Mouse (Mus musculus) T-helper 1 cell (primary cell): ENCODE measurements around the gene Gcc2.
"Not testable (repeated sequence)": the region's sequence is repeated elsewhere in the genome, so short reads cannot be mapped to it uniquely, and the experiment has no call there.

Experiments used
- in situ Hi-C: fragments of 300-600 bp; cut with MboI, MseI; formaldehyde crosslinking; loops from one replicate; pipeline ENCODE4 v1.15.1; 2025; ENCODE audit warnings: high pct_unique_total_duplicates

Gene Gcc2

DNA sequence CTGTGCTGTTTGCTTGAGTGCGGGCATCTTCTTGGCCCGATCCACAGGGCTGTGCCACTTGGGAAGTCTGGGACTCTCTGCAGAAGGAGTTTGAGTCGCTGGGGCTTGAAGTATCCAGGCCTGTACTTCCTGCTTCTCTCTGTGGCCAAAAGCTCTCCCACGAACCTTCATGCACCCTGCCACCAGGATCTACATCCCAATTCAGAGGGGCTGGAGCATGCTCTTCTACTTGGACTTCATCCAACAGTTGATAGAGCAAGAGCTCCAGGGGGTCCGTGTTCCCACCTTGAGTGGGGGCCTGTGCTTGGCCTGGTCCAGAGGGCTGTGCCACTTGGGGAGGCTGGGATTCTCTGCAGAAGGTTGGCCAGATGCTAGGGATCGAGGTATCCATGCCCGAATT, 24.2 kb upstream of the Gcc2 start:
- in situ Hi-C loops, result not testable (repeated sequence)

DNA sequence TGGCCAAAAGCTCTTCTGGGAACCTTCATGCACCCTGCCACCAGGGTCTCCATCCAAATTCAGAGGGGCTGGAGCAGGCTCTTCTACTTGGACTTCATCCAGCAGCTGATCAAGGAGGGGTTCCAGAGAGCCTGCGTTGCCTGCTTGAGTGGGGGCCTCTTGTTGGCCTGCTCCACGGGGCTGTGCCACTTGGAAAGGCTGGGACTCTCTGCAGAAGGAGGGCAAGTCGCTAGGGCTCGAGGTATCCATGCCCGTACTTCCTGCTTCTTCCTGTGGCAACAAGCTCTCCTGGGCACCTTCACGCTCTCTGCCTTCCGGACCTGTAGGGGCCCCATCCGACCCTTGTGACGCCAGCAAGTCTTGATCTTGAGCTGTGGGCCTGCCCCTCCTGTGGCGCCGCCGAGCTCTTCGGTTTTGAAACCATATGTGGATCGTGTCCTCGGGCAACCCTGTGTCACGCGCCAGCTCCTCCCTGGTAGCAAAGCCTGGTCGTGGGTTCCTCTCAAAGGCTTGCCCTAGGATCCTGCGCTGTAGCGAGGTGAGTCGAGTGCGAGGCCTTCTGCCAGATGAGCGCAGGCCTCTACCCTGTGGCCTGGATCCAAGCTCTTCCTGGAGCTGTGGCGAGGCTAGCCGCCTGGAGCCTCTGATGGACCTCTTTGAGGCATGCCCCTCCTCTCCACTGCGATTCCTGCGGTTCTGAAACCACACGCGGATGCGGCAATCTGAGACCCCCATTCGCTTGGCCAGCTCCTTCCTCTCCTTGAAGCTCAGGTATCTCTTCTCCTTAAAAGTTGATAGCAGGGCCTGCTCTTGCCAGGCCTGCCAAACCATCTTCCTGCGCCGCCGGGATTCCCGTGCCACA, 23.3 kb upstream of the Gcc2 start:
- in situ Hi-C loops, result not testable (repeated sequence)

DNA sequence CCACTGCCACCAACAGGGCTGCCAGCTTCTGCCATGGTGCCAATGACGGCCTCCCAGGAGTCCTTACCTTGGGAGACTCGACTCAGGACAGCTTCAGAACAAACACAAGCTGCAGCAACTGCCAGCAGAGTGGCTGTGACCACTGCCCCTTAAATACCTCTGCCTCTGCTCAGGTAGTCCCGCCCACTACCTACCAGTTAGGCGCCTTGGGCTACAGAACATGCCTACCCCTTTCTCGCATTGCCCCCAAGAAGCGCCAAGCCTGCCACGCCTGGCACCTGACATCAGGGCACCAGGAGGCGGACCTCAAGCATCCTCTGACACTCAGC, 22.7 kb upstream of the Gcc2 start, which contains the start of gene Duxf3:
Duxf3 (minus strand) TSS at position 35 of the 329 bp plus-strand sequence.
- in situ Hi-C loops, result not testable (repeated sequence)

DNA sequence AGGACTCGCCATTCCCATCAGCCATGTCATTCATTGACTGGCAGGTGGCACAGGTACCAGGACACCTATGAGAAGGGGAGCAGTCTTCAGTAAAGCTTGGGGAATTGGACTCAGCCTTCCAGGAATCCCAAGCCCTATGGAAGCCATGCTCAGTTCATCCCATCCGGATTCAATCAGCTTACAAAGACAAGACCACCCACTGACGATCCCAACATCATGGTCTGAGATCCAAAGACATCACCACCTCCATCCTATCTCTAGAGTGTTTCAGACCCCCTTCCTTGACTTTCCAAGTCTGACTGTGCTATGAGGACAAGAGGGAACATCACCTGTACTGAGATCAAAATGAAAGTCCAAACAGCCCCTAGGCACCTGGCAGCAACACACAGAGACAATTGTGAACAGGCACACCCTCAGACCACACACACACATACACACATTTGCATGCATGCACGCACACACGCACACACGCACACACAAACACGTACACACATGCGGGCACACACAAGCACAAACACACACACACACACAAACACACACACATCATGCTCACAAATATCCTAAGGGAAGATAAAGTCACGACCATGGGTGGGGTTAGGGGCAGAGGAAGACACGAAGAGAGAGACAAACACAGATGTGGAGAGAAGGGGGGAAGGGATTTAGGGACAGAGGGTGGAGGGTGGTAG, 22.1 kb upstream of the Gcc2 start:
- in situ Hi-C loops, result not testable (repeated sequence)

DNA sequence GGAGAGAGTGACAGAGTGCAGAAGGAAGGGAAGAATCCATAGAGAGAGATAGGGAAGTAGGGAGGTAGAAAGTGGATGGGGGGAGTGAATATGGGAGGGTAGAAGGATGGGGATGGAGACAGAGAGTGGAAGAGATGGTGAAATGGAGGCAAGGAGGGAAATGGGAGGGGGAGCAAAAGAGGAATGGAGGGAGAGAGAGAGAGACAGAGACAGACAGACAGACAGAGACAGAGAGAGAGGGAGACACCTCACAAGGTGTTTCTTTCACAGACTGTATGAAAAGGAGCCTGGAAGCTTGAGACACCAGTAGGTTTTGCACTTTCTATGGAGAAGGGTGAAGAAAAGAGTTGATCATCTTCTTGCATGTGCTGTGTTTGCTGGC, 21.6 kb upstream of the Gcc2 start:
- in situ Hi-C loops, result not testable (repeated sequence)

DNA sequence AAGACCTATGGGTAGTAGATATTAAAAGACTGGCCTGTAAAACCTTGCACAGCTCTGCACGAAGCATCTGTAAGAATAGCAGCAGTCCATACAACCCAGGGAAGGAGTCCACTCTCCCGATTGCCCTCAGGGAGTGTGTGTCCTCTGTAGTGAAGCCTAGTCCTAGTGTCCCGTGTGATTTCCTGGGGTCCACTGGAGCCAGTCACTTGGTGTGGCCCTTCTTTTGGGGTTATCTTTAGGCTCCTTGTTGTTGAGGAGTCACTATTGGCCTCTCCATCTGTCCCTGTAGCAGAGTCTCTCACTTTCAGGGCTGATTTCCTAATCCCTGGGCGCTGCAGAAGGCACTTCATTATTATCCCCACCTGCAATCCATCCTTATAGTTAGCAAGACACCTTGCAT, 20.3 kb upstream of the Gcc2 start:
- in situ Hi-C loops, result not testable (repeated sequence)

DNA sequence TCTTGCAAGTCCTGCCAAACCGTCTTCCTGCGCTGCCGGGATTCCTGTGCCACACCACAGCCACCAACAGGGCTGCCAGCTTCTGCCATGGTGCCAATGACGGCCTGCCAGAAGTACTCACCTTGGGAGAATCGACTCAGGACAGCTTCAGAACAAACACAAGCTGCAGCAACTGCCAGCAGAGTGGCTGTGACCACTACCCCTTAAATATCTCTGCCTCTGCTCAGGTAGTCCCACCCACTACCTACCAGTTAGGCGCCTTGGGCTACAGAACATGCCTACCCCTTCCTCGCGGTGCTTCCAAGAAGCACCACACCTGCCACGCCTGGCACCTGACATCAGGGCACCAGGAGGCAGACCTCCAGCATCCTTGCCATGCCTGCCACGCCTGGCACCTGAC, 18.7 kb upstream of the Gcc2 start, which contains the start of gene Gm4981:
Gm4981 (minus strand) TSS at position 89 of the 400 bp plus-strand sequence.
- in situ Hi-C loops, result no loop called here

DNA sequence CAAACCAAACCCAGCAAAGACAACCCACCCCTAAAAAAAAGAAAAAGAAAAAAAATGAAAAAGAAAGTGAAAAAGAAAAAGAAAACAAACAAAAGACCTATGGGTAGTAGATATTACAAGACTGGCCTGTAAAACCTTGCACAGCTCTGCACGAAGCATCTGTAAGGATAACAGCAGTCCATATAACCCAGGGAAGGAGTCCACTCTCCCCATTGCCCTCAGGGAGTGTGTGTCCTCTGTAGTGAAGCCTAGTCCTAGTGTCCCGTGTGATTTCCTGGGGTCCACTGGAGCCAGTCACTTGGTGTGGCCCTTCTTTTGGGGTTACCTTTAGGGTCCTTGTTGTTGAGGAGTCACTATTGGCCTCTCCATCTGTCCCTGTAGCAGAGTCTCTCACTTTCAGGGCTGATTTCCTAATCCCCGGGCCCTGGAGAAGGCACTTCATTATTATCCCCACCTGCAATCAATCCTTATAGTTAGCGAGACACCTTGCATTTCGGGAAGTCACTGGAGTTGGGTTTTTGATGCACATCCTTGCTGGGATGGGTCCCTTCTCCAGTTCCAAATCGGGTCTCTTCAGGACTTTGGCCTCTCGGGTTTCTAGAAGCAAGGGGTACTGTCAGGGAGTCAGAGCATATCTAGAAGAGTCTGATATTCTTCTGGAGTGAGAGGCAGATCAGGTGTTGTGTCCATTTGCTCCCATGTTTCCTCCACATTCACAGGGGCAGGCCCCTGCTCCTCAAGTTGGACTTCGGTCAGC, 16.1 kb upstream of the Gcc2 start:
- in situ Hi-C loops, result not testable (repeated sequence)

DNA sequence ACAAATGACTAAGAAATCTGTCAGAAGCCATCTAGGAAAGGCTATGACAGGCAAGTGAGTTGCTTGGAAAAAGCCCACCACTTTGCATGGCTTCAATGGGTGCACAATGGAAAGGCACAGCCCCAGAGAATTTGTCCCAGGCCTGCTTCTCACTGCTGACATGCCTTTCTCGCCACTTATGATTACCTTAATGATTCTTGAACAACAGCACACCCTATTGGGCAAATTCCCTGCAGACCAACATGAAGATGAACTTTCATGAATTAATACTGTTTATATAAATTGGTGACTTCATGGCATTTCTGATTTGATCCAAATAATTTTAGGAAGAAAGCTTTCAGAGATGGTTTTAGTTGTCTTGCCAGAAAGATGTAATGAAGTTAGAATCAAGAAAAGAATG, 5.8 kb upstream of the Gcc2 start:
- in situ Hi-C loops, result no loop called here

DNA sequence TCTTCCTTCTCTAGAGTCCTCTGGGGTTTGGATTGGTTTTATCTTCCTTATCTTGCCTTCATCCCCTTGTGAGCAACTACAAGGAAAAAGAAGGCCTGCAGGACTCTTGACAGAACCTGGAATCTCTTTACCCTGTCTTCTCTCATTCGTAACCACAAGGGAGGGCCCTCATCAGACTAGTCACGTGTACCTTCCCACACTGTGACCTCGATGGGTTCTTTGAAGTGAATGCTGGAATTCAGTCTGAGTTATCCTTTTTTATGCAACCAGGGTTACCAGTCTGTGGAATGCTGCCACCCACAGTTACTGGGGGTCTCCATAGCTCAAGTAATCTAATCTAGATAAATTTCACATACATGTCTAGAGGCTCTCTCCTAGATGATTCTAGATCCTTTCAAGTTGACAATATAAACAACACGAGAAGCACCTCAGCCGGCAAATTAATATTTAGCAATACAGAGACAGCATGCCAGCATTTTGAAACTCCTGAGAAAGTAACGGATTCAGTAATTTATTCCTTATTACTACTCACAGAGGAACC, 592 bp upstream of the Gcc2 start:
- in situ Hi-C loops, result no loop called here

DNA sequence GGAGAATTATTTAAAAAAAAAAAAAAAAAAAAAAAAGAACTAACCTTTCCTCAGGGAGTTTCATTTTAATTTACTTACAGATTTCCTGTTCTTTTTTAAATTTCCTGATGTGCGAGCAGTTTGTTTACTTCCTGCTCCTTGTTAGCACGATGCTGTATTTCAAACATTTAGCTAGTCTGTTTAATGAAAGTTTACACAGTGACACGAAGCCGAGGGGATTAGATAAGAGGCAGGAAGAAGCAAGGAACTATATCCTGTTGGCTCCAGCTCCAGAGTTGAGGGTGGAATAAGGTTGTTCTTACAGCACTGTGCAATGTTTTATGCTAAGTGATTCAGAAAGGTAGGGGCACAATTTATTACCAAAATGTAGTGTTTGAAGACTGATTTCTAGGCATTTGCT, 657 bp downstream of the Gcc2 start:
- in situ Hi-C loops, result no loop called here

DNA sequence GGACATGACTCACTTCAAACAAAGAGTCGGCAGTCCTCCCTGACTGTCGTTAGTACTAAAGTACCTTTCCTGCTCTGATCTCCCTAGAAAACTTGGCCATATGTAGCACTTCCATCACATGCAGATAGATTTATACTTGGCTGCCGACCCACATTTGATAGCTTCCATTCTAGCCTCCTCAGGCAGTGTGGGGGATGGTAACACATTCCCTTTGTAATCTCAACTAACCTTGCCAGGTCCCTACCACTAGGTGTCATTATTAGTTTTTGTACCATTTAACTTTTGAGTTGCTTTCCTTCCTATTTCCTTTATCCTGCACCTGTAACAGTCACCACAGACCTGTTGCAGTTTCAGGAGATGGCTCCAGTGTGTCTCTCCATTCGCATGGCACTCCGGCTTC, 3.2 kb downstream of the Gcc2 start:
- in situ Hi-C loops, result no loop called here

DNA sequence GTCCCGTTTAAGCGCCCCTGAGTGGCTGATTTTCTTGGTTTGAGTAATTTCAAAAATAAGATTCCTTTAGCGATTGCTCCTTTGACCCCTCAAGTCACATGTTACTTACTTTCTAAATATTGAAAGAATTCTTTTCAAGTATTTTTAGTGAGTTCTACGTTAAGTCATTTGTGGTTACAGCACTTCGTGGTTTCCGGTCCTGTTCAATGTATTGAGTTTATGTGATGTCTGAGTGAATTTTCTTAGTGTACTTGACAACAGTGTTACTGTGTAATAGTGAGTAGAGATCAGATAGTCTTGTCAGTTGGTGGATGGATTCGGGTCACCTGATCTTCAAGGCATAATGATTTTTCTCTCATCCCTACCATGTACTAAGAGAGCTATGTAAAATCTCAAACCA, 26.9 kb downstream of the Gcc2 start:
- in situ Hi-C loops, result no loop called here

DNA sequence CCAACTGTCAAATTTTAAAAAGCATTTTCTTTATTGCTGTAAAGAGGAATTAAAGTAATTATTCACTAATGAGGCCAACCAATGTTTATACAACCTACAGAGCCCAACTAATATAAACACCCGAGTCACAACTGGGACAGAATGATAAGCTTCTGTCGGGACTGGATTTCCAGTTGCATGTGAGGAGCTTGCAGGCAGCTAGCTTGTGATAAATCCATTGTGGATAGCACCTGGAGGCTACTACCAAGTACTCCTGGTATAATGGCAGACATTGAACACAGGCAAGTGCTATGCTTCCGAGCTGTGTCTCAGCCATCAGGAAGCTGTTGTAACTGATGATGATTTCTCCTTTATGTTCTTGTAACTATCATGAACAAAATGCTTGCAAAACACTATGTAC, 35.4 kb downstream of the Gcc2 start:
- in situ Hi-C loops, result no loop called here

DNA sequence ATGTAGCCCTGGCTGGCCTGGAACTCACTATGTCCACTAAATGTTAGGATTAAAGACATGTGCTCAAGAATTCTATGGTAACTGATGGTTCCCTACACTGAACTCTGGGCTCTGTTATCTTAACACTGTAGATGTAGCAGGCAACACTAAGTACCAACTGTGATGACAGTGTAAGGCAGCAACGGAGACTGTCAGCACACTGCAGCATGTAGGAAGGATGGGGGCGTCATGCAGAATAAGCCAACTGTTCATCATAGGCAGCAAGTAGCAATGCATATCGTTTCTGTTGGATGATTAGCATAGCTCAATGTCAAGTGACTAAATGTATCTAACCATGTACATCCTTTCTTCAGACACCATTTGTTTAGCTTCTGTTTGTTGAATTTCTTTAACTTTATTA, 38.9 kb downstream of the Gcc2 start:
- in situ Hi-C loops, result no loop called here

DNA sequence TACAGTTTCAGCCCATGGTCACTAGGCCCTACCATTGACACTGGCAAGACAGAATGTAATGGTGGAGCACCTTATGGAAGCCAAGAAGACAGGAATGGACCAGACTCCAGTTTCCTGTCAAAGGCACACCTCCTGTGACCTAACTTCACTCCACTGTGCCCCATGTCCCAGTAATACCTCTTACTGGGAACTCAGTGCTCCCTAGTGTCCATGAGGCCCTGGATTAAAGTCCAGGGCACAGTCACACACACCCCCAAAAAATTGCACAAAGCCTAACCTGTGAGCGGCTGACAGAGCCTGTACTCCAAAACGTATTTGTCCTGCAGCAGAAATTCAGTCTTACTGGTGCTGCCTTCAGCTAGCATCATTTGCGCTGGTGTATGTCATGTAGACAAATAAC, 40.3 kb downstream of the Gcc2 start:
- in situ Hi-C loops, result no loop called here

DNA sequence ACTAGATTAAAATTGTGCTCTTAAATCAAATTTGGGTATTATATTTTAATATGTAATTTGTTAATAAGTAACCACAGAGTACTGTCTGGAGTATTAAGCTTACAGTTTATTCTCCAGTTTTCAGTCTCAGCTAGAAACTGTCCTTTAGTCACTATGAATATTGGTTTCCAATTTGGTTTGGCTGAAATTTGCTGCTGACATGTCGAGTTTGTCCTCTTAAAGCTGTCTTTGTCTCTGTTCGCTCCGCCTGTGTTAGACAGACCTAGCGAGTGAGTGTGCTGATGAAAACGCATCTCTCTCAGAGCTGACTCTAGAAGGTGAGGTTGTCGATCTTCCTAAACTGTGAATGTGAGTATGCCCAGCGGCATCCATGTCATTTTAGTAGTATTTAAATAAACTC, 49.7 kb downstream of the Gcc2 start:
- in situ Hi-C loops, result no loop called here

DNA sequence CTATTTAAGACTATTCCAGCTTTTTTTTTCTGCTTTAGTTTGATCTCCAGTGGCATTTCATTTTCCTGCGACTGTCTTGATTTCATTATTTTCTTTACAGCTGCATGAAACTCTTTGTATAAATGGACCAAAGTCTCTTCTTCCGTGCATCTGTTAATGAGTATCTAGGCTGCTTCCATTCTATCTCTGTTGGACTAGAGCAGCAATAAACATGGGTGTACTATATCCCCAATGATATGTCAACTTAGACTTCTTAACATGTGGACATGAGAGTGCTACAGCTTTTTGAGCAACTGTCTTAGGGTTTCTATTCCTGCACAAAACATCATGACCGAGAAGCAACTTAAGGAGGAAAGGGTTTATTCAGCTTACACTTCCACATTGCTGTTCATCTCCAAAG, 51.6 kb downstream of the Gcc2 start:
- in situ Hi-C loops, result no loop called here

DNA sequence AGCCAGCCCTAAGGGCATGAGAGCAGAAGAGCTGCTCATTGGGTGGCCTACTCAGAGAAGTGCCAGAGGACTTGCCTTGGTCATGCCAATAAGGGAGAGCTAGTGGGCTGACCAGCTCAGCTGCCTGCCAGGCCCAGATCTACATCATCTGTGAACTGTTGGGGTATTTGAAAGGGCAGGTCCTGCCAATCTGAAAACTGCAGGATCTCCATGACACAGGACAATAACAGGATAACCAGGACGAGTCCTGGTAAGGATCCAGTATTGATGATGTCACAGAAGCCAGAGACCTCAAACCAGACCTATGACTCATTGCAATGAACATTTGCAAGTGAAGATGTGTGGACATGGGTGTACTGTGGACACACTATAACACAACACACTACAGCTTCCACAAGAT, 55.5 kb downstream of the Gcc2 start:
- in situ Hi-C loops, result no loop called here

DNA sequence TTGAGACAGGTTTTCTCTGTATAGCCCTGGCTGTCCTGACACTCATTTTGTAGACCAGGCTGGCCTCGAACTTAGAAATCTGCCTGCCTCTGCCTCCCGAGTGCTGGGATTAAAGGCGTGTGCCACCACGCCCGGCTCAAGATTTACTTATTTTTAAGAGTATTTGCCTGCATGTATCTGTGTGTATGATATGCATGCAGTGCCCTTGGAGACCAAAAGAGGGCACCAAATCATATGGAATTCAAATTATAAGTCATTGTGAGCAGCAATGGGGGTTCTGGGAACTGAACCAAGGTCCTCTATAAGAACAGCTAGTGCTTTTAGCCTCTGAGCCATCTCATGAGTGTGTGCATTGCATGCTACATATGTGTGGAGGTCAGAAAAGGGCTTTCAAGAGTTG, 57.6 kb downstream of the Gcc2 start:
- in situ Hi-C loops, result no loop called here

DNA sequence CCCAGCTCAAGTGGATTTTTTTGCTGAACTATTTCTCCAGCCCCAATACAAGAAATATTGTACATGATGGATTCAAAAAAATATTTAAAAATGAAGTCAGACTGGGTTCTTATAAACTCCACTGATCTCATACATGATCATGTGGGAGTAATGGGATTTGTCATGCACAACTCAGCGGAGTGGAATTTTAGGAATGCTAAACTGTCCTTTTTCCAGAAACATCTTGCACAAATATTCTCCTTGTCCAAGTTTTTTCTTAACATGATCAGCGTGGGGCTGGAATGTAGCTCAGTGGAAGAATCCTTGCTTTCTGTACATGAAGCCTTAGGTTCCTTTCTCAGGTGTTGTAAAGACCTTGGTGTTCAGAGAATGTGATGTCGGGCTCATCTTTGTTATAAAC, 65.6 kb downstream of the Gcc2 start:
- in situ Hi-C loops, result no loop called here

DNA sequence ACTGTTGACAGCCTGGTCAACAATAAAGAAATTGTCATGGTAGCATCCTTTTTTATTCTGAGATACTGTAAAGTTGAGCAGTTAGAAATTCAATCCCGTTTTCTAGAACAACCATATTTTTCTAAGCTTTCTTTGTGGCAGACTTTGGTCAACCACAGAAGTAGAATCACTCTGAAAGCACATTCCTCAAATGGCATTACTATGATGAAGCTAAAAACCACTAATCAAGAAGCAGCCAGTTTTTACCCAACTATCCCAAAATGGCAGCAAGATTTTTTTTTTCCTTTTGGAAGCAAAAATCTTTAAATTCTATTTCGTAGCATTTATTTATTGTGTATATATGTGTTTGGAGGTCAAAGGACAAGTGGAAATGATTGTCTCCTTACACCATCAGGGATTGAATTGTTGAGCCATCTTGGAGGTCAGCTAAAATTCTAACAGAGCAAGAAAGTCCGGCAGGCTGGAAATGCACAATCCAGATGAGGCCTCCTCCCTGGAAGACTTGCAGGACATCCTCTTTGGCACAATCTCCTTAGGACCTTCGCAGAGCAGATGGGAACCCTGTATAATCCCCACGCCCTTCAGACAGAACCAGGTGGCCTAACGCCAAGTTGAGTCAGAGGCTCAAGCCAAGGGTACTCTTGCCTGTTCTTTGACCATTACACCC, 67.2 kb downstream of the Gcc2 start:
- in situ Hi-C loops, result no loop called here
